Mouse (Mus musculus): ENCODE results near the gene Nrp1.

Nrp1 gene

DNA sequence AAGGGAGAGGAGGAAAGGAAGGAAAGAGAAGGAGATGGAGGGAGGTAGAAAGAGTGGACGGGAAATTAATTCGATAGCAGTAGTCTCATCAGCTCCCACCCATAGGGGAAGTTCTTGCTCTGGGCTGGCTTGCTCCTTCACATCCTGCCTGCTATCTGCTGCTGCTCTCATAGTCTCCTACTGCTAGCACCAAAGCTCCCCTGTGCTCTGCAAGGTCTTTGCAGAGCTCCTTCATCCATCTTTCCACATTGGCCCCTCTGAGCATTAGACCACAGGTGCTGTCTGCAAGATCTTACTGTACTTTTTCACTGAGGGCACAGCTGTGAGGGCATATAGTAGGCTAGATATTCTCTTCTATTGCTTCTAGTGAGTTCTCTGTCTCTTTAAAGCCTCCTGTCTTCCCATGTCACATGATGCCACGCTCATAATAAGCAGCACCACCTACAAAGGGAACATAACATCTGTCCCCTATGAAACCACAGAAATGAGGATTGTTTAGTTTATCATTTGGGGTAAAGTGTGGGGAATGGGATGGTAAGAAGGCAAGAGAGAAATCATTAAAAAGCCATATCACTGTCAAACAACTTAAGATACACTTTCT is 158.5 kb downstream of the Nrp1 start:
- no peak for DNase-seq

DNA sequence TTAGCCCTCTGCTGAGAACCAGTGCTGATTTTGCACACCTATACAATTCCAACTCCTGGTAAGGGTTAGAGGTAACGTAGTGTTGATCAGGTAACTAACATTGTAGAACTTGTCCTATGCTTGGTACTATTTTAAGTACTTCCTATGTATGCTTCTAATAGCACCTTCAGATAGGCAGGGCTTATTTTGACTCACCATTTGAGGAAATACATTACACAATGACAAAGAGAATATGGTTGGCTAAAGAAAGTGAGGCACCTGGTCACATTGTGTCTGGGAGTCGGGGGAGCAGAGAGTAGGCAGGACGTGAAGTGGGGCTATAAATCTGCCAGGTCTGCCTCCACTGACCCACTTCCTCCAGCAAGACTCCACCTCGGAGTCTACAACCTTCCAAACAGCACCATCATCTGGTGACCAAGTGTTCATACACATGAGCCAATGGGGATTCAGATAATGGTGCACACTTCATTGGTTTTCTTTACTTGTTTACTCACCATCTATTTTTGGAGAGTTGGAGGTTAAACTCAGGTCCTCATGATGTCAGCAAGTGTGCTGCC is 159.2 kb downstream of the Nrp1 start:
- DNase-seq: no peak

DNA sequence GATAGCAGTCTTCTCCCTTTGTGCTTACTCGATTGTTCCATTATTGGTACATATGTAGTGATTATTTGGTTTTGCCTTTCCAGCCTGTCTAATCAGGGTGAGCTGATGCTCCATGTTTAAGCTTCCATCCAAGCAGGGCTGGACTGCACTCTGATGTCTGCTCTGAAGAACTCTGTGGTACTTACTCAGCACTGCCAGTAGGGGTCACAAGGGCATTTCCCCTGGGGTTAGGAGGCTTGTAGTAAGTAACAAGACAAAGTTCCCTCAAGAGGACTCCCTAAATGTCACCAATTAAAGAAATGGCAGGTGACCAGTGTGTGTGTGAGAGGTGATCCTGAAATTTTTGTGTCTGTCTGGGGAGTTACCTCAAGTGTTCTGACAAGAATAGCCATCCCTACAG is 161.0 kb downstream of the Nrp1 start:
- no peak for DNase-seq

DNA sequence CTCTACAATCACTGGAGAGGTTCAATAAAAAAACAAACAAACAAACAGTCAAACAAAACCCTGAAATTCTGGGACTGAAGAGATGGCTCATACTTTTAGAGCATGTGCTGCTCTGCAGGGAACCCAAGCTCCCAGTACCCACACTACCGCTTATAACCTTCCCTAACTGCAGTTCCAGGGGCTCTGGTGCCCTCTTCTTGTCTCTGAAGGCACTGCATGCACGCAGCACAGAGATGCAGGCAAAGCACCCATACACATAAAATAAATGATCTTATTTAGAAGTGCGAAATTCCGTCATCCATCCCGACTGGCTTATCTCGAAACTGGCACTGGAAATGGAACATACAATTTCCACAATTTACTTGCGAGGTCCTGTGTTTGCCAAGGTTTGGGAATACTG is 165.4 kb downstream of the Nrp1 start:
- DNase-seq: no peak

DNA sequence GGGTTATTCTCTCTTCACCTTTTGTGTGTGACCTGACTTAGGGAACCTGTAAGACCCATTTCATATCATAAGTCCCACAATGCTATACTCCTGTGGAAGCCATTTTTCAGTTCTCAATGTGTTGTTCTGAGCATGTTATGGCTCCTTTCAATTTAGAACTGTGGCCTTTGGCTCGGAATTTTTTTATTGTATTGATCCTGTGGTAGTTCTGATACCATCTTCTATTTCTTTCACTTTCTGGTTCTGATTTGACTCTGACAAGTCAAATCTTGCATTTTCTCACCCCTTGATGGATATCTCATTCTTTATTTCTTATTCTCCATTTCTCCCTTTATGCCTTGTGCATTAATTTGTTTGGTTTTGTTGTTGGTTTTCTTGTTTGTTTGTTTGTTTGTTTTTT is 167.5 kb downstream of the Nrp1 start:
- DNase-seq: no peak

DNA sequence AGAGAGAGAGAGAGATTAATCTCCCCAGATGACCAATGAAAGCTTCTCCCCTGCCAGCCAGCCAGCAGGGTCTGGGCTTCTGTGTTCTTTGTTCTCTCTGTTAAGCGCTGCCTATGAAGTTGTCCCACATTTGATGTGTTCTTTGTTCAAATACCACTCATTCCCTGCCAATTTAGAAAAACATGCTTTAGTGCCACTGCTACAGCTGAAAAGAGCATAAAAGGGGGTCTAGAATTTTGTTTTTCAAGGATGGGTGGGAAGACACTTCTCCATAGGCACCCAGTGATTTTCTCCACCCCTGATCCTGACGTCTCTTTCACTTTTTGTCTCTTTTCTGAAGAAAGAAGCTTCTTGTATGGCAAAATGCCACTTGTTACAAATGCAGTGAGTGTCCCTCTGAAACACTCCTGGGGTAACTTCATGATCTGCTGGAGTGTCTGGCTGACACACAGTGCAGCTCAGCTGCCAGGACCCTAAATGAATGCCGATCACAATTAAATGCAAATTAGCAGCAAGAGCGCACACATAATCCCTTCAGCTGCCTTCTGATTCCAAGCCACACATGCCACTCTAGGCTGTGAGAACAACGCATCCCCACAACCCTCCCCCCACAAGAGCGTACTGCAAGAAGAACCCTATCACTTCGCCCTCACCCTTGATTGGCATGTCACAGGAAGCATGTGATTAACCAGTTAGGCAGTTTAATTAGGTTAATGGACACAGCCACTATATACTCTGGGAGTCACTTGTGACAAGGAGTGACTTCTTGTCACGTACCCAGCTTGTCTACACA is 170.4 kb downstream of the Nrp1 start:
- no peak for DNase-seq

DNA sequence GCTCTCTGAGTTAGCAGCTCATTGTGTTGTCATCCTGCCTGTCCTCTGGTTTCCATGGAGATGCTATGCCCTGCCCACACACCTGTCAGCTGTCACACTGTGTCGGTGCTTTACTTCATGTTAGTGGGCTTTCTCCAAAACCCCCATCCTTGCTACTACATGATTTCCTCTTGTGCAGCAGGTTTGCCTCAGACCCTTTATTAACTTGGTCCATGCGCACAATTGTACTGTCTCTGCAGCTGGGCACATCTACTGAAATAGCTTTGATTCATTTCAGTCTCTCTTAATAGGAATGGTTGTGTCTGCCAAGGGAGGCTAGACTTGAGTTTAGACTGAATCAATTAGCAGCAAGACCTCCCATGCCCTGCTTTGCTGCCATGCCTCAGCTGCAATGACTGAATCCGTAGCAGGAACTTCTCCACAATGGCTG is 176.1 kb downstream of the Nrp1 start:
- no peak for DNase-seq

DNA sequence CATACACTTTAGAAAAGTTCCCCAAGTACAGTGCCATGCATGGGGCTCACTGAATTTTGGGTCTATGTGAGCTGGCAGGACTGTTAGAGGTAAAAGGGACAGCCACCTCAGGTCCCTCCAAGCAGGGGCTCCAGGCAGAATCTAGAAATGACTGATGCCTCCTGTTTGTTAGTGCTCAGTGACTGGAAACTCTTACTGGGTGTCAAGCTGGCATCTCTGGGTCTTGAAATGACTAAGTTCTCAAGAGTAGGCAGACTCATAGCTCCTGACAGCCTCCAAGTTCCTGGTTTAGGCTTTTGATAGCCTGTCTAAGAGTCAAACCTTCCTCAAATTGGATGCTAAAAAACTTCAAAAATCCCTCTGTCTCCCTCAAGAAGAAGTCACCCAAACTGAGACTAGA is 177.3 kb downstream of the Nrp1 start:
- no peak for DNase-seq

DNA sequence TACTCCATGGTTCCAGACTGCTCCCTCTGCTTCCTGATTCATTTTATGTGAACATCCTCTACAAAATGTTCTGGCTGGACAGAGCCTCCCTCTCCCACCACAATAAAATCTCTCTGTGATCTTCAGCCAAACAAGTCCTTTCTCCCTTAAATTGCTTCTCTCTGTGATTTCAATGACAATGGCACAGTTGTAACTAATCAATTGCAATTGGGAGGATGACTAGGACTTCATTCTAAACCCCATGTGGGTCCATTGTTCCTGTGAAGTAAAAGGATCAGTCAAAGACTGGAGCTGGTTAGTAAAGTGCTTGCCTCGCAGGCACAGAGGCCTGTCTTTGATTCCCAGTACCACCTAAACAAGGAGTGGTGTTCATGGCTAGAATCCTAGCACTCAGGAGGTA is 180.0 kb downstream of the Nrp1 start:
- DNase-seq: no peak

DNA sequence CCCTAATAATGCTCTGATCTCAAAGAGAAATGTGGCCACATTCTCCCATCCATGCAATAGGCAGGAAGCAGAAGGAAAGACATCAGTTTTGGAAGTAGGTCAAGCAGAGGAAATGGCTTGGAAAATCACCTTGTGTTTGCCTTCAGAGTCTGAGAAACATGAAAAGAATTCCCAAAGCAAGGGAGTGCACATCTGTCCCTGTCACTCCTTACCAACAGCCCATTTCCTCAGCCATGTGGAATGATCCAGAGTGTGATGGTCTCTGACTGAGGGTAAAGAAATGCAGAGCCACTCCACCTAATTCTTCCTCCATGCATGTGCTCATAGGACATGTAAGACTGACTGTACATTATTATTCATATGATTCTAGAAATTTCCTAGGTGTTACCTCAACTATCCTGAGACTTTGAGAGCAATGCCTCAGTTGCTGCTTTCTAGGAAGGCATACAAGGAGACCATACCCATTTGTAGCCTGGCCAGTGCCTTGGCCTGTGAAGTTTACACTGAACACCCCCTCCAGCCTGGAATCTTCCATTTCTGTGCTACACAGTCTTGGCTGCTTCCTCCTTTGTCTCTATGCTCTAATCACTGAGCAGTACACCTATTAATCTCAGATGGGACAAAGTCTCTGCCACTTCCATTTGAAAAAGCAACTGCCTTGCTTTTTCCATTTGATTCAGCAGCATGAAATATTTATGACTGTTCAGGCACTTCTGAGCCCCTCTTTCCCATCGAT is 183.1 kb downstream of the Nrp1 start:
- DNase-seq: no peak

DNA sequence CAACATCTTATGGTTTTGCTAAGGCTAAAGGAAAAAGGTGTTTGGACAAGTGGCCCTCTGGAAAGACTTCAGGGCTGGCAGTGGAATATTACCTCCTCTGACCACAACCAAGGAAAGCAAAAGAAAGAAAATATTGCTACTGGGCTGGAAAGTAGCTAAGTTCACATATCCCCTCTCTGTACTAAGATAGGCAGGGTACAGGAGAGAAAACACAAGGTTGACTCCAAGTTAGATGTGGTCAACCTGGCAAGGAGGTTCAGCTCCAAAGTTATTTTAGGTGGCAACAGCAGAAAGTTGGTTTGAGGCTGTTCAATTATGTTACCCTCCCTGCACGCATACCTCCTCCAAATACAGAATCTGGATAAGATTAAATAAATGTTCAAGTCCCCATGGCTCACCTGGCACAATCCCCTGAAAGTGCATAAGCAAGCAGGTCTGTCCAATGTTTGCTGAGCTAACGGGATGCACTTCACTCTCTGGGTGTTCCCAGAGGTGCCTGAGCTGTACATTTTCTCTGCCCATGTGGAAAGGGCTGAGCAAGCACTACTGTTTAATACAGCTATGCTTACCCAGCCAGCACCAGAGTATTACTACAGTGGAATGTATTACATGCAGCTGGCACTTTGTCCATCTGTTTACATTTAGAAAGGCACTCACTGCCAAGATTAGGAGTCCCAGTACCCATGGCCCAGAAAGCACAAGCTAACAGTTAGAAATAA is 185.9 kb downstream of the Nrp1 start:
- DNase-seq: no peak

DNA sequence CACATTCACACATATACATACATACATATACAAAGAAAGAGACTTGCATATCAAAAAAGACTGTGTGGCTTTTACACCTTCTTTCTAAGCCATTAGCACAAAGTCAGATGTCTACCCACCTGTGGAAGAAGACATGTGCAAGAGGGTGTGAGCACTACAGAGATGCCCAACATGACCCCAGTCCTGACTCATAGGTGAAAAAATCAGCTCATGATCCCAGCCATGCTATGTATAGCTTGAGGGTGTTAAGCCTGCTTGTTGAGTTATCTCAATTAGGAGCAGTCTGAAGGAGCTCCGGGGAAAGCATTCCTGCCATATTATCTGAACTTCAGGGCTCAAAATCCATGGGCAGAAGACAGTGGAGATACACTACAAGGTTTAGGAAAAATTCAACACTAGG is 187.9 kb downstream of the Nrp1 start:
- DNase-seq: no peak

DNA sequence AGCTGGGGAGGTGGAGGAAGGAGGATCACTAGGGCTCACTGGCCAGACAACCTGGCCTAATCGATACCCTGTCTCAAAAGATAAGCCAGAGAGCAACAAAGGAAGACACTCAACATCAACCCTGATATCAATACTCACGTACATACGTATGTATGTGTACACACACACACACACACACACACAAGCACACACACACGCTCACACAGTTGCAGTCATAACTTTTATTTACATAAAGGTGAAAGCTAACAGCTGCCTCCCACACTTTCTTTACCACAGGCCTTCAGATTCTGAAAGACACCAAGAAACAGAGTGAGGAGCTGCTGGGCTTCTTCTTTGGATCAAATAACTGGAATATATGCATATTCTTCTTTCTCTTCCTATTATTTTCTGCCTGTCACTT is 189.0 kb downstream of the Nrp1 start:
- no peak for DNase-seq

DNA sequence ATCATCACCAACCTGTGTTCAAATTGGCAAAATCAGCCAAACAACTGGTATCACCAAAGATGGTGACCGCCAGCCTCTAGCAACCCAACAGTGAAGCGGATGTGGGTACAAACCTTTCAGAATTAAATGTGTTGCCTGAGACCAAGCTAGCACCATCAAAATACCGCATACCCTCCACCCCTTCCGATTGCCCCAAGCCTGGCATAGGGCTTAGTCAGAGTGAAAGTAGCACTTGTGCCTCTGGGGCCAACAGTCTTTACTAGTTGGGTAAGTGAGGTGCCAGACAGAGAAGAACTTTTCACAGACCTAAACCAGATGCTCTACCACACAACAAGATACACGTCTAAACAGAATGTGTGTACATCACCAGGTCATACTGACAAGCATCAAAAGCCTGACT is 191.3 kb downstream of the Nrp1 start:
- DNase-seq: no peak

DNA sequence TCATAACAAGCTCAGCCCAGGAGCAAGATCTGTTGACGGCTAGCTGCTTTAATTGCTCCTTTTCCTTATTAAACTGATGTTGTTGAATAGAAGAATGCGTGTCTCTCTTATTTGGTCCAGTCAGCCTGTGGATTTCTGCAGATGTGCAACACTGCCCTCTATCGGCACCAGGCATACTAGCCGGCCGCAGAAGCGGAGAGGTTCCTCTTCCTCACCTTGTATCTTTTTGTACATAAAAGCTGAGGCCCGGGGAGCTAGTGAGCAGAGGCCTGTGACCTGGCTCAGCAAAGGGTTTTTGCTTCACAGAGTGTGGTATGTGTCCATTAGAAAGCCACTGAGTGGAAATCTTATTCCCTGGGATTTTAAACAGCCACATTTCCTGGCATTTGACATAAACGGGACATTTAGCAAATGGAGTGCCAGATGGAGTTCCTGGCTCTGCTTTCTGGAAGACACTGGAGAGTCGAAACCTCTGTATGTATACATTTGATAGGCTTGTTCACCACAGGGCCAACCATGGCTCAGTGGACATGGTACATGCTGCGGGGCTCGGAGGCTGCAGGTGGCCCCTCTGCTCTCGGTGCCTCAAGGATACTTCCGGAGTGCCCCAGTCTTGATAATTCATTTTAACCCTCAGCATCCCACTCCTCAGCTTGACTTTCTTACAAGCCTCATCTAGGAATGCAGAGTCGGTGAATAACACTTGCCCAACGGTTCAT is 193.2 kb downstream of the Nrp1 start:
- peak; percentile 66 for DNase-seq

Data from cerebellum, postnatal 36 days (tissue).